Mouse (Mus musculus): ENCODE measurements at regions not wholly inside any gene's neighbourhood (a gene's known extent, or its start where the extent isn't known, plus 50 kb on each side); places are given as distances from the start of the nearest gene placed in this dataset.

- no peak for TF ChIP-seq CTCF (conservative IDR thresholded peaks at IDR 0.05; ENCODE audit: insufficient read depth, insufficient read length, low read depth, low read length)
- TF ChIP-seq POLR2A (IDR thresholded peaks at IDR 0.05; ENCODE audit: low read depth, low read length), result no peak
Observed at GRCm38 (mm10) chr17:84022358-84022757, 165.4 kb downstream of the Zfp36l2 start.
